Mouse (Mus musculus) heart, adult 2 months (tissue): ENCODE measurements around the gene Car7. TPM values are rescaled to one million over a fixed set of nuclear protein-coding genes. Genes with fewer than 3 reads are reported as not detected.

ENCODE experiments used
- DNase-seq, 2 experiments: peaks; one replicate each; pipeline ENCODE4 v3.0.0; 2021
- H3K27ac ChIP-seq: fragments of 200-600 bp; 2 replicates; pipeline ENCODE4 v1.8.1; 2022
- H3K27me3 ChIP-seq: fragments of 200-500 bp; 2 replicates; pipeline ENCODE4 v1.6.1; 2012; ENCODE audit warnings: mild to moderate bottlenecking, low read length, inconsistent platforms, mixed read lengths; ENCODE audit not compliant: control insufficient read depth, insufficient read depth
- H3K36me3 ChIP-seq: fragments of 200-500 bp; 2 replicates; pipeline ENCODE4 v1.6.1; 2012; ENCODE audit warnings: low read length, inconsistent platforms; ENCODE audit not compliant: control insufficient read depth, insufficient read depth
- H3K4me1 ChIP-seq: fragments of 200-500 bp; 2 replicates; pipeline ENCODE4 v1.6.1; 2011; ENCODE audit warnings: low read length; ENCODE audit not compliant: control insufficient read depth, insufficient read depth
- H3K4me3 ChIP-seq: fragments of 200-600 bp; 2 replicates; pipeline ENCODE4 v1.8.1; 2022
- H3K79me2 ChIP-seq: fragments of 200-500 bp; replicated peaks from 2 replicates; pipeline ENCODE4 v1.6.1; 2012; ENCODE audit warnings: mild to moderate bottlenecking, inconsistent platforms, low read length, moderate library complexity, mixed read lengths; ENCODE audit not compliant: control insufficient read depth, insufficient read depth
- H3K9ac ChIP-seq: fragments of 200-500 bp; 2 replicates; pipeline ENCODE4 v1.6.1; 2012; ENCODE audit warnings: low read depth, mild to moderate bottlenecking, control low read depth, inconsistent platforms, low read length, mixed read lengths
- CTCF ChIP-seq: fragments of 200-600 bp; IDR thresholded peaks from 2 replicates; pipeline ENCODE4 v1.8.1; 2022; ENCODE audit warnings: antibody characterized with exemption, mild to moderate bottlenecking, moderate library complexity
- EP300 ChIP-seq: fragments of 200-500 bp; IDR thresholded peaks from 2 replicates; pipeline ENCODE4 v1.6.1; 2011; ENCODE audit warnings: low read depth, low read length, control low read depth; ENCODE audit not compliant: insufficient read depth
- POLR2A ChIP-seq: fragments of 200-500 bp; IDR thresholded peaks from 2 replicates; pipeline ENCODE4 v1.6.1; 2011; ENCODE audit warnings: mild to moderate bottlenecking, low read depth, low read length, control low read depth; ENCODE audit not compliant: insufficient read depth
- WGBS: fragments of 180-500 bp; shearing (Covaris S2); methylation state at CpG from one replicate; pipeline ENCODE4 v1.1.7; 2018; 5-methylcytosine and 5-hydroxymethylcytosine counted together
- intact Hi-C: fragments of 180-260 bp; cut with DNase I; formaldehyde crosslinking; loops from one replicate; pipeline ENCODE4 v1.15.1; 2025
- polyA plus RNA-seq: library from polyadenylated mRNA; depleted of rRNA; stranded (reverse); fragments of >200 nt; gene quantifications from 2 replicates; pipeline ENCODE4 v1.2.3, GENCODE M21; 2012
- total RNA-seq, 2 experiments: library from RNA; stranded (reverse); gene quantifications; 2 replicates each; pipeline ENCODE4 v1.2.3; 2021

Car7 gene
- total and polyA plus RNA-seq, 3 experiments, result 2.0 to 9.3 (median 2.9) TPM

GRCm38 (mm10) chr8:104540238-104540637, 5.7 kb downstream of the Car7 start:
- no peaks in the 10 kb centered on the region for H3K79me2 ChIP-seq
- no peak overlapping the region; the same call in 1 of the 2 replicates for H3K27ac ChIP-seq
- H3K4me3 ChIP-seq, result no peak overlapping the region; the same call in 1 of the 2 replicates
- H3K36me3 ChIP-seq, result no peaks in the 10 kb centered on the region
- H3K27me3 ChIP-seq, result peaks cover 2% of the 10 kb centered on the region
- WGBS, result 65% methylated on average over 7 of the region's 7 CpGs
- intact Hi-C loops, result no loop called here
- H3K9ac ChIP-seq, result no peak overlapping the region
- DNase-seq, result no peak
- peaks cover 13% of the 10 kb centered on the region for H3K4me1 ChIP-seq
- TF ChIP-seq EP300 (no peak), POLR2A (no peak), CTCF (no peak)

DNA sequence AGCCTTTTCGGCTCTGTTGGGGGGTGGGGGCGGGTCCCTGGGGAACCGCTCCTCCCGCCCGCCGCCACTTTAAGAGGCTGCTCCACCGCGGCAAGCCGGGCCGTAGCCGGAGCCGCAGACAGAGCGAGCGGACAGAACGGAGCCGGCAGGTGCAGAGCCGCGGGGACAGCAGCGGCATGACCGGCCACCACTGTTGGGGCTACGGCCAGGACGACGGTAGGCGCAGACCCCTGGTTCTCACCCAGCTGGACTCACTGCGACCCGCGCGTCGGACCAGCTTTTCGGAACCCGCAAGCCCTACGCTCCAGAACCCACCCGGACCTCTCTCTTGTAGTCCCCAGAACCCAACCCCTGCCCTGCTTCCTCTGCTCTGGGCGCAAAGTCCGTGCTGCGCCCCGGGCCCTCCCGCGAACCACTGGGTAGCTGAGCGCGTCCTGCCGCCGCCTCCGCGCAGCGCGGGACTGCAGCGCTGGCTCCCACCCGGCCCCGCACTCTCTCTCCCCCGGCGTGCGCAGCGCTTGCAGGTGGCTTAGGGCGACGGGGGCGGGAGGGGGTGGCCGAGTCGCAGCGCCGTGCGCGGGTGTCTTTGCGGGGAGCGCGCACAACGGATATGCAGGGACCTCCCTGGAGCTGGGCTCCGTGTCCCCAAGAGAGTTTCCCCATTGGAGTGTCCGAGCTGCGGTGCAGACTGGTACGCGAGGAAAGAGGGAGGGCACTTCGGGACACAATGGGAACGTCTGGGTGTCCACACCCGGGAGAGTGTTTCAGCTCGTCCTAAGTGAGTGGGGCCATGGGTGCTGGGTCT, 6.4 kb downstream of the Car7 start:
- TF ChIP-seq POLR2A (no peak), CTCF (no peak), EP300 (no peak)
- Histone ChIP-seq H3K27ac (peak overlapping the region; percentile 64), H3K9ac (peak overlapping the region; percentile 87), H3K79me2 (no peaks in the 10 kb centered on the region), H3K4me3 (peak overlapping the region; percentile 59), H3K27me3 (peaks cover 2% of the 10 kb centered on the region), H3K4me1 (peaks cover 12% of the 10 kb centered on the region), H3K36me3 (no peaks in the 10 kb centered on the region)
- WGBS, result 1% methylated on average over 76 of the region's 76 CpGs
- peak; percentile 33 to 55 for DNase-seq
- intact Hi-C loops, result no loop called here

- H3K36me3 ChIP-seq, result no peaks in the 10 kb centered on the region
- H3K27me3 ChIP-seq, result peaks cover 2% of the 10 kb centered on the region
- H3K79me2 ChIP-seq, result no peaks in the 10 kb centered on the region
- DNase-seq, result no peak
- H3K4me1 ChIP-seq, result peaks cover 13% of the 10 kb centered on the region
- intact Hi-C loops, result no loop called here
- H3K27ac ChIP-seq, result peak overlapping the region; percentile 64
- peak overlapping the region; percentile 87 for H3K9ac ChIP-seq
- 7% methylated on average over 8 of the region's 8 CpGs for WGBS
- TF ChIP-seq EP300, result no peak
- TF ChIP-seq CTCF, result no peak
- TF ChIP-seq POLR2A, result no peak
- H3K4me3 ChIP-seq, result peak overlapping the region; percentile 59
Observed at GRCm38 (mm10) chr8:104541515-104541880, 7.0 kb downstream of the Car7 start.

- H3K36me3 ChIP-seq, result no peaks in the 10 kb centered on the region
- TF ChIP-seq POLR2A (no peak), CTCF (no peak), EP300 (no peak)
- 5% methylated on average over 11 of the region's 11 CpGs for WGBS
- peak overlapping the region; percentile 87 for H3K9ac ChIP-seq
- no peak overlapping the region for H3K4me3 ChIP-seq
- intact Hi-C loops, result no loop called here
- no peak for DNase-seq
- H3K27ac ChIP-seq, result peak overlapping the region; percentile 64
- H3K4me1 ChIP-seq, result peaks cover 13% of the 10 kb centered on the region
- peaks cover 2% of the 10 kb centered on the region for H3K27me3 ChIP-seq
- H3K79me2 ChIP-seq, result no peaks in the 10 kb centered on the region
Observed at GRCm38 (mm10) chr8:104542160-104542559, 7.7 kb downstream of the Car7 start.

- peaks cover 2% of the 10 kb centered on the region for H3K27me3 ChIP-seq
- peaks cover 13% of the 10 kb centered on the region for H3K4me1 ChIP-seq
- TF ChIP-seq CTCF (no peak), EP300 (peak; percentile 51; the same call in 1 of the 2 replicates), POLR2A (peak; percentile 57)
- no peak overlapping the region for H3K9ac ChIP-seq
- no peak overlapping the region for H3K4me3 ChIP-seq
- DNase-seq, result peak; percentile 58 to 66
- H3K79me2 ChIP-seq, result no peaks in the 10 kb centered on the region
- peak overlapping the region; percentile 79 for H3K27ac ChIP-seq
- H3K36me3 ChIP-seq, result no peaks in the 10 kb centered on the region
- 64% methylated on average over 8 of the region's 8 CpGs for WGBS
- intact Hi-C loops, result no loop called here
Observed at GRCm38 (mm10) chr8:104543440-104544045, 9.1 kb downstream of the Car7 start.

- Histone ChIP-seq H3K79me2 (no peaks in the 10 kb centered on the region), H3K27me3 (no peaks in the 10 kb centered on the region), H3K36me3 (no peaks in the 10 kb centered on the region), H3K4me1 (peaks cover 3% of the 10 kb centered on the region), H3K4me3 (no peak overlapping the region), H3K27ac (peak overlapping the region; percentile 28; the same call in 1 of the 2 replicates), H3K9ac (no peak overlapping the region)
- DNase-seq, result peak in 1 of 2 experiments; percentile 11
- WGBS, result 35% methylated on average over 4 of the region's 4 CpGs
- TF ChIP-seq POLR2A (no peak), EP300 (no peak), CTCF (no peak)
- intact Hi-C loops, result no loop called here
Observed at GRCm38 (mm10) chr8:104555191-104555590, 20.7 kb downstream of the Car7 start.
